Mouse (Mus musculus) MEL (cell line): ENCODE measurements at regions not wholly inside any gene's neighbourhood (a gene's known extent, or its start where the extent isn't known, plus 50 kb on each side); places are given as distances from the start of the nearest gene placed in this dataset.

Experiments used
- DNase-seq: peaks from one replicate; pipeline ENCODE4 v3.0.0; 2011; ENCODE audit warnings: low read depth, low spot score
- H3K27ac ChIP-seq: 2 replicates; pipeline ENCODE4 v1.5.1; 2012; ENCODE audit warnings: low read depth, mild to moderate bottlenecking, control low read depth, low read length, moderate library complexity; ENCODE audit not compliant: control insufficient read depth
- H3K27me3 ChIP-seq, 2 experiments: fragments of 150-350 bp in 1 of 2; sonication (generic) in 1 of 2; 2 replicates each; pipeline ENCODE4 v1.6.1; 2012; ENCODE audit warnings: low read length in 2 of 2, mild to moderate bottlenecking in 2 of 2, improper control_type of control experiment in 1 of 2, moderate library complexity in 1 of 2; ENCODE audit not compliant: insufficient read depth in 2 of 2, control insufficient read depth in 1 of 2
- H3K36me3 ChIP-seq, 2 experiments: 2 replicates each; pipeline ENCODE4 v1.6.1; 2012 to 2014; ENCODE audit warnings: low read length in 2 of 2, improper control_type of control experiment in 1 of 2, inconsistent platforms in 1 of 2, mild to moderate bottlenecking in 1 of 2; ENCODE audit not compliant: insufficient read depth in 2 of 2, control insufficient read depth in 1 of 2
- H3K4me1 ChIP-seq, 2 experiments: fragments of 150-350 bp in 1 of 2; sonication (generic) in 1 of 2; 2 replicates each; pipeline ENCODE4 v1.6.1; 2012; ENCODE audit warnings: low read length in 2 of 2, improper control_type of control experiment in 1 of 2, mild to moderate bottlenecking in 1 of 2; ENCODE audit not compliant: insufficient read depth in 2 of 2, control insufficient read depth in 1 of 2
- H3K4me3 ChIP-seq, 2 experiments: fragments of 150-350 bp in 1 of 2; sonication (generic) in 1 of 2; 2 replicates each; pipeline ENCODE4 v1.5.1; 2012; ENCODE audit warnings: low read depth in 2 of 2, low read length in 2 of 2, mild to moderate bottlenecking in 2 of 2, moderate library complexity in 2 of 2, control low read depth in 1 of 2, improper control_type of control experiment in 1 of 2; ENCODE audit not compliant: control insufficient read depth in 1 of 2, insufficient read depth in 1 of 2
- H3K79me2 ChIP-seq: 2 replicates; pipeline ENCODE4 v1.6.1; 2012; ENCODE audit warnings: mild to moderate bottlenecking, low read length, moderate library complexity; ENCODE audit not compliant: control insufficient read depth, poor library complexity, insufficient read depth
- H3K9ac ChIP-seq: 2 replicates; pipeline ENCODE4 v1.6.1; 2012; ENCODE audit warnings: low read depth, mild to moderate bottlenecking, control low read depth, low read length, moderate library complexity; ENCODE audit not compliant: control insufficient read depth, poor library complexity, severe bottlenecking
- H3K9me3 ChIP-seq: fragments of 150-350 bp; sonication (generic); replicated peaks from 2 replicates; pipeline ENCODE4 v1.6.1; 2012; ENCODE audit warnings: mild to moderate bottlenecking, low read length, improper control_type of control experiment, moderate library complexity; ENCODE audit not compliant: insufficient read depth
- CHD1 ChIP-seq: IDR thresholded peaks from 2 replicates; pipeline ENCODE4 v1.6.1; 2012; ENCODE audit warnings: low read depth, mild to moderate bottlenecking, inconsistent platforms, low read length, improper control_type of control experiment
- CHD2 ChIP-seq: IDR thresholded peaks from 2 replicates; pipeline ENCODE4 v1.6.1; 2011; ENCODE audit warnings: low read length, improper control_type of control experiment
- ETS1 ChIP-seq: IDR thresholded peaks from 2 replicates; pipeline ENCODE4 v1.6.1; 2012; ENCODE audit warnings: low read depth, mild to moderate bottlenecking, inconsistent platforms, low read length, improper control_type of control experiment, moderate library complexity
- GABPA ChIP-seq: IDR thresholded peaks from 2 replicates; pipeline ENCODE4 v1.6.1; 2012; ENCODE audit warnings: low read depth, mild to moderate bottlenecking, inconsistent platforms, low read length, improper control_type of control experiment, moderate library complexity
- JUND ChIP-seq: IDR thresholded peaks from 2 replicates; pipeline ENCODE4 v1.6.1; 2011; ENCODE audit warnings: low read depth, mild to moderate bottlenecking, improper control_type of control experiment, low read length
- KAT2A ChIP-seq: conservative IDR thresholded peaks from 2 replicates; pipeline ENCODE4 v1.6.1; 2012; ENCODE audit warnings: low read depth, low read length, improper control_type of control experiment, inconsistent platforms
- MAFK ChIP-seq: IDR thresholded peaks from 2 replicates; pipeline ENCODE4 v1.6.1; 2011; ENCODE audit warnings: low read depth, mild to moderate bottlenecking, low read length, improper control_type of control experiment, borderline replicate concordance
- MAX ChIP-seq: IDR thresholded peaks from 2 replicates; pipeline ENCODE4 v1.6.1; 2011; ENCODE audit warnings: low read length, improper control_type of control experiment
- MAZ ChIP-seq: IDR thresholded peaks from 2 replicates; pipeline ENCODE4 v1.6.1; 2012; ENCODE audit warnings: low read depth, mild to moderate bottlenecking, inconsistent platforms, low read length, improper control_type of control experiment
- MEF2A ChIP-seq: IDR thresholded peaks from 2 replicates; pipeline ENCODE4 v1.6.1; 2014; ENCODE audit warnings: low read depth, mild to moderate bottlenecking, inconsistent platforms, low read length, improper control_type of control experiment; ENCODE audit not compliant: poor library complexity, insufficient replicate concordance, severe bottlenecking; ENCODE audit errors: extremely low read depth
- MXI1 ChIP-seq: IDR thresholded peaks from 2 replicates; pipeline ENCODE4 v1.6.1; 2011; ENCODE audit warnings: mild to moderate bottlenecking, low read depth, low read length, improper control_type of control experiment
- MYB ChIP-seq: IDR thresholded peaks from 2 replicates; pipeline ENCODE4 v1.6.1; 2011; ENCODE audit warnings: mild to moderate bottlenecking, low read depth, low read length, improper control_type of control experiment
- MYC ChIP-seq: IDR thresholded peaks from 2 replicates; pipeline ENCODE4 v1.6.1; 2011; ENCODE audit warnings: low read depth, mild to moderate bottlenecking, low read length, improper control_type of control experiment, moderate library complexity
- POLR2A ChIP-seq, 2 experiments: IDR thresholded peaks; 2 replicates each; pipeline ENCODE4 v1.6.1; 2011 to 2012; ENCODE audit warnings: low read length in 2 of 2, mild to moderate bottlenecking in 2 of 2, control low read depth in 1 of 2, improper control_type of control experiment in 1 of 2, low read depth in 1 of 2, moderate library complexity in 1 of 2; ENCODE audit not compliant: control insufficient read depth in 1 of 2, insufficient read depth in 1 of 2, poor library complexity in 1 of 2
- POLR2AphosphoS2 ChIP-seq: IDR thresholded peaks from 2 replicates; pipeline ENCODE4 v1.6.1; 2011; ENCODE audit warnings: low read length, improper control_type of control experiment
- RAD21 ChIP-seq: IDR thresholded peaks from 2 replicates; pipeline ENCODE4 v1.6.1; 2011; ENCODE audit warnings: mild to moderate bottlenecking, low read depth, low read length, improper control_type of control experiment
- RCOR1 ChIP-seq: IDR thresholded peaks from 2 replicates; pipeline ENCODE4 v1.6.1; 2012; ENCODE audit warnings: low read depth, mild to moderate bottlenecking, inconsistent platforms, low read length, improper control_type of control experiment
- TAL1 ChIP-seq: IDR thresholded peaks from 2 replicates; pipeline ENCODE4 v1.6.1; 2012; ENCODE audit warnings: mild to moderate bottlenecking, inconsistent platforms, low read length, moderate library complexity, mixed read lengths
- TBP ChIP-seq: IDR thresholded peaks from 2 replicates; pipeline ENCODE4 v1.8.0; 2011; ENCODE audit warnings: low read depth, low read length, improper control_type of control experiment
- TCF12 ChIP-seq: IDR thresholded peaks from 2 replicates; pipeline ENCODE4 v1.6.1; 2014; ENCODE audit warnings: low read depth, mild to moderate bottlenecking, inconsistent platforms, low read length, improper control_type of control experiment, moderate library complexity
- UBTF ChIP-seq: IDR thresholded peaks from 2 replicates; pipeline ENCODE4 v1.6.1; 2012; ENCODE audit warnings: low read depth, mild to moderate bottlenecking, inconsistent platforms, low read length, improper control_type of control experiment, moderate library complexity, borderline replicate concordance; ENCODE audit not compliant: insufficient read depth
- ZC3H11A ChIP-seq: IDR thresholded peaks from 2 replicates; pipeline ENCODE4 v1.6.1; 2012; ENCODE audit warnings: low read depth, mild to moderate bottlenecking, inconsistent platforms, low read length, improper control_type of control experiment
- ZKSCAN1 ChIP-seq: IDR thresholded peaks from 2 replicates; pipeline ENCODE4 v1.6.1; 2012; ENCODE audit warnings: low read depth, mild to moderate bottlenecking, inconsistent platforms, low read length, improper control_type of control experiment, moderate library complexity
- ZNF384 ChIP-seq: IDR thresholded peaks from 2 replicates; pipeline ENCODE4 v1.6.1; 2012; ENCODE audit warnings: low read depth, mild to moderate bottlenecking, inconsistent platforms, low read length, improper control_type of control experiment

- H3K4me1 ChIP-seq = no peaks in the 10 kb centered on the region
- no peaks in the 10 kb centered on the region for H3K9me3 ChIP-seq
These were observed 159.1 kb upstream of the Plcz1 start for GRCm38 (mm10) chr6:140200322-140200721.

GRCm38 (mm10) chr6:140198036-140198435, 156.8 kb upstream of the Plcz1 start:
- Histone ChIP-seq H3K27ac (no peak overlapping the region), H3K4me1 (no peaks in the 10 kb centered on the region), H3K9me3 (no peaks in the 10 kb centered on the region), H3K27me3 (no peaks in the 10 kb centered on the region), H3K4me3 (no peak overlapping the region), H3K36me3 (no peaks in the 10 kb centered on the region), H3K9ac (no peak overlapping the region), H3K79me2 (no peaks in the 10 kb centered on the region)
- no peak for TF ChIP-seq RAD21
- TF ChIP-seq MAX = no peak
- no peak for TF ChIP-seq MEF2A
- no peak for TF ChIP-seq ETS1
- no peak for TF ChIP-seq RCOR1
- TF ChIP-seq CHD2 = no peak
- TF ChIP-seq MYB = no peak
- no peak for TF ChIP-seq MYC
- no peak for TF ChIP-seq POLR2AphosphoS2
- no peak for TF ChIP-seq MXI1
- TF ChIP-seq KAT2A = no peak
- DNase-seq = no peak

More at GRCm38 (mm10) chr6:140200322-140200721, 159.1 kb upstream of the Plcz1 start:
- Histone ChIP-seq H3K36me3 (no peaks in the 10 kb centered on the region), H3K27me3 (no peaks in the 10 kb centered on the region), H3K27ac (no peak overlapping the region), H3K4me3 (no peak overlapping the region), H3K79me2 (no peaks in the 10 kb centered on the region), H3K9ac (no peak overlapping the region)
- no peak for DNase-seq
- TF ChIP-seq TBP (no peak), MAFK (no peak), GABPA (no peak)

GRCm38 (mm10) chr6:140197113-140197675, 155.9 kb upstream of the Plcz1 start:
- Histone ChIP-seq H3K4me3 (no peak overlapping the region), H3K79me2 (no peaks in the 10 kb centered on the region), H3K4me1 (no peaks in the 10 kb centered on the region), H3K27ac (no peak overlapping the region), H3K36me3 (no peaks in the 10 kb centered on the region), H3K27me3 (no peaks in the 10 kb centered on the region), H3K9me3 (no peaks in the 10 kb centered on the region), H3K9ac (no peak overlapping the region)
- TF ChIP-seq MXI1 (no peak), RAD21 (no peak), TCF12 (no peak), MAX (no peak), UBTF (no peak), GABPA (no peak), POLR2A (IDR thresholded peaks at IDR 0.05; ENCODE audit: control insufficient read depth in 1 of 2, insufficient read depth in 1 of 2, low read depth in 1 of 2, low read length in 2 of 2, poor library complexity in 1 of 2) (no peak), RCOR1 (no peak), JUND (no peak), MAZ (no peak), ZKSCAN1 (no peak), MEF2A (no peak), CHD1 (no peak), ZC3H11A (no peak), TAL1 (no peak), MAFK (no peak), ZNF384 (no peak)
- DNase-seq = no peak
